Mouse (Mus musculus) cerebellum, postnatal 14 days (tissue): Measurements from ENCODE around the gene Rbm19.

ENCODE experiments used
- DNase-seq, 2 experiments: peaks; one replicate each; pipeline ENCODE4 v3.0.0; 2021; ENCODE audit warnings: mixed read lengths in 2 of 2

The Rbm19 gene

DNA sequence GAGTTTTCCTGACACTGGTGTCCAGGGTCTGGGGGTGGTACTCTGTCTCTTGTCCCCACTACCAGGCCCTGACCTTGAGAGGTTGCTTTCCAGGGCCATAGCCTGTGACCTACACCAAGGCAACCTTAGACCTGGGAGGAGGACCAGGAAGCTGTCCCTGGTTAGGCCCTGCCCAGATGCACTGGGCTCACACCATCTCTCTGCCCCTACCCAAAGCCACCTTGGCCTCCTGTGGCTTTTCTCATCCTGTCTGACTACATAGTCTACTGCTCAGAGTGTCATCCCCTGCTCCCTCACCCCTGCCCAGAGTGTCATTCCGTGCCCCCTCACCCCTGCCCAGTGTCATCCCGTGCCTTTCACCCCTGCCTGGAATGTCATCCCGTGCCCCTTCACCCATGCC lies 19.6 kb downstream of the Rbm19 start:
- DNase-seq, result no peak

- no peak for DNase-seq
Observed at GRCm38 (mm10) chr5:120136236-120136675, 20.0 kb downstream of the Rbm19 start.

DNA sequence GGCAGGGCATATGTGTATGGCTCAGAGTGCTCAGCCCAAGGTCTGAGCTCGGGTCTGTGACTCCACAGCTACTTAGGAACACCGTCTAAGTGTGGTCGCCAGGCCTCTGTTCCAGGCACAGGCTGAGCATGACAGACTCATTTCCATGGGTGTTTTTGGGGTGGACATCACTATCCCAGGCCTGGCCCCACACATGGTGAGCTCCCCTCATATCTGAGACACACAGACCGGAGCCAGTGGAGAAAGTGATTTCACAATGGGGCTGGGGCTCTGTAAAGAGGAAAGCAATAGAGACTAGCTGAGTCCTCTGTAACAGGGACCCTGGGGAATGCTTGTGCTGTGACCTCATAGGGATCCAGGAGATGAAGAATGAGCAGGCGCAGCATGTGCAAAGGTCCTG lies 20.8 kb downstream of the Rbm19 start:
- DNase-seq, result no peak

DNA sequence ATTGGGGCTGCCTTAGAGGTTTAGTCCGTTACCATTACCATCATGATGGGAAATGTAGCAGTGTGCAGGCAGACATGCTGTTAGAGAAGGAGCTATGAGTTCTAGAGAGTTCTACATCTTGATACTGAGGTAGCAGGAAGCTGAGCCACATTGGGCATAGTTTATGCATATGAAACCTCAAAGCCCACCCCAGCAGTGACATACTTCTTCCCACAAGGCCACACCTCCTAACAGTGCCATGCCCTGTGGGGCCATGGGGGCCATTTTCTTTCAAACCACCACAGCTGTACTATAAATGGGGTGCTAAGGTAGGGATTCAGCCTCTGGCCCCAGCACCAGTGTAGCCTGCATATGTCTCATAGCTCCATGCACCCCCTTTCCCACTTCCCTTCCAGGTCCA lies 21.6 kb downstream of the Rbm19 start:
- no peak for DNase-seq

GRCm38 (mm10) chr5:120138406-120138805 lies 22.1 kb downstream of the Rbm19 start:
- DNase-seq, result no peak

DNA sequence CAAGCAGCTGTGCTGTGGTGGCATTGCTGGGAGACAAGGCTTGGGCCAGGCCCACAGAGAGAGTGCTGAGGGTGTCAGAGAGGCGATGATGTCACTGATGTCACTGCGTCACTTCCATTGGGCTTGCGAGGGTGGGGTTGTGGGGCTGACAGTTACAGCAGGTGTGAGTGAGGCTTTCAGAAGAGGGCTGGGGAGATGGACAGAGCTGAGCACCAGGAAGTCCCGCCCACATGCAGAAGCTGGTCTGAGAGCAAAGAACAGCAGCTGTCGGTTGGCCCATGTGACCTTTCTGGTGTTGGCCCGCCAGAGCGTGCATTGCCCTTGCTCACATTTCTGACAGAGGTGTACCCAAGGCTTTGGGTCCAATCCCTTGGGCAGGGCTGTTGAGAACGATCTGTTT lies 23.0 kb downstream of the Rbm19 start:
- DNase-seq, result no peak

GRCm38 (mm10) chr5:120143941-120144340 lies 27.7 kb downstream of the Rbm19 start:
- peak in 1 of 2 experiments; percentile 65 for DNase-seq

- DNase-seq, result no peak
Observed at GRCm38 (mm10) chr5:120145371-120146050, 29.2 kb downstream of the Rbm19 start.

- DNase-seq, result peak; percentile 86 to 88
Observed at GRCm38 (mm10) chr5:120146051-120146385, 29.8 kb downstream of the Rbm19 start.

- DNase-seq, result no peak
Observed at GRCm38 (mm10) chr5:120146909-120147308, 30.6 kb downstream of the Rbm19 start.

- DNase-seq, result no peak
Observed at GRCm38 (mm10) chr5:120148246-120148645, 32.0 kb downstream of the Rbm19 start.

DNA sequence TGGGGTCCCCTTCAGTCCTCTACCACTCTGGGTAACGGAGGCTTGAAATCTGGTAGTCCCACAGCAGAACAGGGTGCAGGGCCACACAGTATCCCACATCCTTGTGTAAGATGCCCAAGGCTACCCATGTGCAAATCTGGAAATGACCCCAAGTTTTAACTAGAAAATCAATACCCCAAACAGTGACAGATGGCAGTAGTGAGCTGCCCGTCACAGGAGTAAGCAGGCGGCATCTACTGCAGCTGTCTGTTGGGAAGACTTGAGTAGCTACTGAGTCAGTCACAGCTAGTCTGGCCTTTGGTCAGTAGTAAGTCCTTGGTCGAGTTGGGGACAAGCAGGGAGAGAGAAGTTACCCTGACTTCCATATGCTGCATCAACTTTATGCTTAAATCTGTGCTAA lies 34.9 kb downstream of the Rbm19 start:
- no peak for DNase-seq

GRCm38 (mm10) chr5:120153140-120153539 lies 36.9 kb downstream of the Rbm19 start:
- DNase-seq, result no peak

GRCm38 (mm10) chr5:120155672-120156071 lies 39.4 kb downstream of the Rbm19 start:
- no peak for DNase-seq

GRCm38 (mm10) chr5:120156166-120156909 lies 40.1 kb downstream of the Rbm19 start:
- no peak for DNase-seq

GRCm38 (mm10) chr5:120157115-120157514 lies 40.9 kb downstream of the Rbm19 start:
- no peak for DNase-seq

- no peak for DNase-seq
Observed at GRCm38 (mm10) chr5:120158476-120158875, 42.2 kb downstream of the Rbm19 start.

DNA sequence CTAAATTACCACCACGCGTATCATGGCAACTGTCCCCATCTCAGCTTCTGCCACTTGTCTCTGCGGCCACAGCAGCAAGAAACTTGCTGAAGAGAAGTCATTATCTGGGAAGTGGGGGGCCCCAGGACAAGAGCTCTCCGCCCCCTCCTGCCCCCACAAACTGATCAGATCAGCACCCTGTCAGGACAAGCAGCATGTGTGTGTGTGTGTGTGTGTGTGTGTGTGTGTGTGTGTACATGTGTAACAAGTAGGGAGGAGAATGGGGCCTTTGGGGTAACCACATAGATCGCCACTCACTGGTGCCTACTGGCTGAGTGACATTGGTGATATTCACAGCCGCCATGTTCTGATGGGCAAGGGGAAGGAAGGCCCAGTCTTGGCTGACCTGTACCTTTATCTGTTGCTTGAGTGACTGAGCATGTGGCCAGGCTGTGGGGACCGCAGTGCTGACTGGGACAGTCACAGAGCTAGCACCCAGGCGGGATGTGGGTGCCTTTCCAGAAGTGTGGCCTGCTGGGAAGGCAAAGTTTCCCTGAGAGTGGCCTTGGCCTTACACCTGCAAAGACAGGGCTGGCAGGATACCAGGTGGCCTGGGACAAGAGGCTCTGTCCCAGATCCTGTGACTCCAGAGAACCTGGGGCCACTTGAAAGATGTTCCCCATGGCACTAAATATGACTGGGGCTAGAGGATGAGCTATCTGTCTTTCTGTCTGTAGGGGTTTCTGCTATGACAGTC lies 44.8 kb downstream of the Rbm19 start:
- DNase-seq, result no peak

GRCm38 (mm10) chr5:120162689-120163088 lies 46.4 kb downstream of the Rbm19 start:
- no peak for DNase-seq

DNA sequence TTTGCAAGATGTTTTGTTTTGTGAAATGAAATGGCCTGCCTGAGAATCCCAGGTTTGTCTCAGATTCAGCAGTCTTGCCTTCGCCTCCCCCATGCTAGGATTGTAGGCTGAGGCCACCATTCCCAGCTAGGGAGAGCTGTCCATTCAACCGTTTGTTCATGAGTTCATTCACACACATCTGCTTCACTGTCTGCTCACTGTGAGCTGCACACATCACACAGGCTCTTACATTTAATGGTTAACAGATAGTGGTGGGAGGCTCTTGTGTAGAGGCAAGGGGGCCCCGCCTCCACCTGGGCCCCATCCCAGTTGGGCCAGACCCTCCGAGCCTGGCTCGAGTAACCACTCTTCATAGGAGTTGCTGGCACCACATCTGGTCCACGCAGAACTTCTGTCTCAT lies 47.2 kb downstream of the Rbm19 start:
- no peak for DNase-seq

DNA sequence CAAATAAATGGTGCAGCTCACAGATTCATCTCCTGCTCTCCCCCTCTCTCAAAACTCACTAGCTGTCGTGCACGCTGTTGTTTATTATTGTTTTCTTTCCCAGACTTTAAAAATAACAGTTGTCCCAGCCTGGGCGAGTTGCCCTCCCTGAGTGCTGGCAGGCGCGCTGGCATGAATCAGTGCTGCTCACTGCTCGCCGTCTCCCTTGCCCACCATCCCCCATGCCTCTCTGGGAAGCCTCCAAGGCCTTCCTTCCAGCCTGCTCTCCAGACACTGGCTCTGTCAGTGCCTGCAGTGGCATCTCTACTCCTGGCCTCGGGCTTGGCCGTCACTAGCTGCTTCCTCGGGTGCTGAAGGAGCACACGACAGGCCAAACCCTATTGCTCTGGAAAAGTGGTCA lies 48.2 kb downstream of the Rbm19 start:
- DNase-seq, result peak; percentile 82 to 84

GRCm38 (mm10) chr5:120165061-120165942 lies 49.0 kb downstream of the Rbm19 start:
- no peak for DNase-seq
